Mouse (Mus musculus) kidney, adult 2 months (tissue): ENCODE measurements at regions not wholly inside any gene's neighbourhood (a gene's known extent, or its start where the extent isn't known, plus 50 kb on each side); places are given as distances from the start of the nearest gene placed in this dataset.

Experiments
- CTCF ChIP-seq: fragments of 200-500 bp; conservative IDR thresholded peaks from 2 replicates; pipeline ENCODE4 v1.5.1; 2011; ENCODE audit warnings: low read depth, mild to moderate bottlenecking, control low read depth, low read length, moderate library complexity, mixed read lengths; ENCODE audit not compliant: insufficient read depth, insufficient read length
- POLR2A ChIP-seq: fragments of 200-500 bp; IDR thresholded peaks from one replicate; pipeline ENCODE4 v1.6.1; 2011; ENCODE audit warnings: low read depth, low read length, control low read depth

- TF ChIP-seq POLR2A (no peak), CTCF (no peak)
These were observed 87.4 kb downstream of the Gm10604 start for GRCm38 (mm10) chr4:11893560-11894205.
